Mouse (Mus musculus) hindbrain, embryonic 13.5 days (tissue): ENCODE results near the gene Fgd2. TPM values are rescaled to one million over a fixed set of nuclear protein-coding genes. Genes with fewer than 3 reads are reported as not detected.

Experiments used
- ATAC-seq: fragments of 200-750 bp; cut with Nextera tagmentation; 2 replicates; pipeline ENCODE4 v1.8.0; 2017; ENCODE audit warnings: moderate TSS enrichment; ENCODE audit not compliant: low FRiP score
- H3K27ac ChIP-seq: fragments of 300-500 bp; sonication (generic); 2 replicates; pipeline ENCODE4 v1.5.1; 2015; ENCODE audit warnings: inconsistent platforms, mild to moderate bottlenecking, moderate library complexity
- H3K27me3 ChIP-seq: fragments of 300-500 bp; sonication (generic); 2 replicates; pipeline ENCODE4 v1.6.1; 2015; ENCODE audit warnings: mild to moderate bottlenecking, inconsistent platforms
- H3K36me3 ChIP-seq: fragments of 300-500 bp; sonication (generic); 2 replicates; pipeline ENCODE4 v1.6.1; 2015; ENCODE audit warnings: mild to moderate bottlenecking, inconsistent platforms
- H3K4me1 ChIP-seq: fragments of 300-500 bp; sonication (generic); replicated peaks from 2 replicates; pipeline ENCODE4 v1.6.1; 2015; ENCODE audit warnings: inconsistent platforms
- H3K4me2 ChIP-seq: fragments of 300-500 bp; sonication (generic); 2 replicates; pipeline ENCODE4 v1.6.1; 2015; ENCODE audit warnings: inconsistent platforms, mild to moderate bottlenecking, moderate library complexity
- H3K4me3 ChIP-seq: fragments of 300-500 bp; sonication (generic); 2 replicates; pipeline ENCODE4 v1.5.1; 2015; ENCODE audit warnings: mild to moderate bottlenecking, inconsistent platforms
- H3K9ac ChIP-seq: fragments of 300-500 bp; sonication (generic); 2 replicates; pipeline ENCODE4 v1.6.1; 2015; ENCODE audit warnings: mild to moderate bottlenecking, inconsistent platforms
- H3K9me3 ChIP-seq: fragments of 300-500 bp; sonication (generic); 2 replicates; pipeline ENCODE4 v1.6.1; 2016; ENCODE audit warnings: inconsistent platforms
- WGBS: fragments of 180-500 bp; shearing (Covaris S2); methylation state at CpG from one replicate; pipeline ENCODE4 v1.1.7; 2015; 5-methylcytosine and 5-hydroxymethylcytosine counted together
- polyA plus RNA-seq: library from polyadenylated mRNA; unstranded; fragments of >200 nt; fragmentation: Nextera tagmentation; extraction: Ambion mirVana; gene quantifications from 2 replicates; pipeline ENCODE4 v1.2.1, GENCODE M21; 2015

Gene Fgd2
- polyA plus RNA-seq, 1 experiment from 2014 or later = 3.8 TPM

DNA sequence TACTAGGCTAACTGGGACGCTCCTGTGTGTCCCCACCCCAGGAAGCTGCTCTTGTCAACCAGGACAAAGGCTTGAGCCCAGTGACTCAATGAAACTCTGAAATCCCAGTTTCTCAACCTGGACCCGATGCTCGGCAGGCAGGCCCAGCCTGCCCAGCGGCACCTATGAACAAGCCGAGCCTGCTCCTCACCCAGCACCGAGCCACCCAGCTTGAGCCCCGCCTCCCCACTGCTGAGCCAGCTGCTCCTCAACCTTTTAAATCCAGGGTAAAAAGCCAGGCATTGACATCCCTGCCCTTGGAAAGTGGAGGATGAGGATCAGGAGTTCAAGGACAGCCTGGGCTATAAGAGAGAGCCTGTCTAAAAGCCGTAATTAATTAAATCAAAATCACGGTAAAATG is 64.6 kb downstream of the Fgd2 start:
- Histone ChIP-seq H3K4me1 (0 out of 2 replicates have a peak, but pooled peaks cover 3% of the 10 kb centered on the region), H3K9me3 (no peaks in the 10 kb centered on the region), H3K9ac (no peak overlapping the region), H3K36me3 (no peaks in the 10 kb centered on the region), H3K4me2 (no peak overlapping the region), H3K27me3 (no peaks in the 10 kb centered on the region), H3K4me3 (no peak overlapping the region), H3K27ac (no peak overlapping the region)
- 63% methylated on average over 9 of the region's 9 CpGs for WGBS
- ATAC-seq = no peak

DNA sequence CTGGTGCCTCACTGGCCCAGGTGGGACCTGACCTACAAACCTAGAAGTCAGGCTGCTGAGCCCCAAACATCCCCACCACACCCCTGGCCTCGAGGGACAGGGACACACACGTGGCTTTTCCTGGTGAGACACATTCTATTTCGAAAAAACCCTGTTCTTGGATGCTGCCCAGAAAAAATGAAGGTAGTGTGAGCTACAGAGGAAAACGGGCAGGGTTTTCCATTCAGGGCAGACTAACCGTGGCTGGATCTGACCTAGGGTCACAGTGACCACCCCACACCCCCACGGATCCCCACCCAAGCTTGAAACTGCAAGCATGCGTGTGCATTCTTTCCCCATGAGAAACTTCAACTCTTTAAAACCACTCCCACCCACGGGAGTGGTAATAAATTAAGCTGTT is 67.5 kb downstream of the Fgd2 start:
- peaks cover 12% of the 10 kb centered on the region; the same call in 1 of the 2 replicates for H3K4me1 ChIP-seq
- H3K36me3 ChIP-seq = no peaks in the 10 kb centered on the region
- 37% methylated on average over 8 of the region's 8 CpGs for WGBS
- no peak overlapping the region for H3K4me2 ChIP-seq
- H3K27me3 ChIP-seq = no peaks in the 10 kb centered on the region
- no peak overlapping the region for H3K27ac ChIP-seq
- H3K9me3 ChIP-seq = no peaks in the 10 kb centered on the region
- no peak overlapping the region for H3K4me3 ChIP-seq
- no peak for ATAC-seq
- no peak overlapping the region for H3K9ac ChIP-seq

DNA sequence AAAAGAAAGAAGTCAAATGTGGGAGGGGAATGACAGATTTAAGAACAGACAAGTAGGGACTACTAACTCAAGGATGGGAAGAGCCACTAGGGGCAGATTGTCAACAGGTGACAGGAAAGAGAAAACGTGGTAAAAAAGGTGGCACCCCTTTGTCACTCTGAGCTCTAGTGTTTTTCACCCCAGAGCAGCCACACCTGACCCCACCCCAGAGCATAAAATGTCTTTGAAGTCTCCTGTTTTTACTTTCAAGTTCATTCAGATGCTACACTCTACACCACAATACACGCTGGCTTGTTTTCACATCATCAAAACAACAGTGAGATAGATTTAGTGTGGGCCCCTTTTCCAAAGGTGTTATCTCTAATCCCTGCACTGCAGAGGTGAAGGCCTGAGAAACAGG is 68.1 kb downstream of the Fgd2 start:
- no peaks in the 10 kb centered on the region for H3K36me3 ChIP-seq
- no peak for ATAC-seq
- peaks cover 12% of the 10 kb centered on the region; the same call in 1 of the 2 replicates for H3K4me1 ChIP-seq
- no peak overlapping the region for H3K4me2 ChIP-seq
- H3K4me3 ChIP-seq = no peak overlapping the region
- H3K27me3 ChIP-seq = no peaks in the 10 kb centered on the region
- no peak overlapping the region for H3K27ac ChIP-seq
- 45% methylated on average over 2 of the region's 2 CpGs for whole genome bisulfite sequencing
- H3K9ac ChIP-seq = no peak overlapping the region
- H3K9me3 ChIP-seq = no peaks in the 10 kb centered on the region

Other genes starting within 250 kb of the Fgd2 start
- 0.22 TPM in 1 of 2 replicates, not detected in the other for gene Rab44, start 246.8 kb upstream of the Fgd2 start, polyA plus RNA-seq
- gene Cpne5, start 122.7 kb upstream of the Fgd2 start, polyA plus RNA-seq = 18.9 and 20.2 TPM in 2 replicates
- 106 and 114 TPM in 2 replicates for gene Ppil1, start 96.7 kb upstream of the Fgd2 start, polyA plus RNA-seq
- 108 and 111 TPM in 2 replicates for gene BC004004, start 92.1 kb upstream of the Fgd2 start, polyA plus RNA-seq
- 1.3 and 2.0 TPM in 2 replicates for gene Pi16, start 43.2 kb upstream of the Fgd2 start, polyA plus RNA-seq
- 423 TPM in 2 replicates for gene Mtch1, start 13.0 kb upstream of the Fgd2 start, polyA plus RNA-seq
- gene Pim1, start 129.8 kb downstream of the Fgd2 start, polyA plus RNA-seq = 12.7 and 13.8 TPM in 2 replicates
- gene Gm17657, start 188.7 kb downstream of the Fgd2 start, polyA plus RNA-seq = not detected in 2 replicates
- 22.1 and 22.8 TPM in 2 replicates for gene Tbc1d22b, start 188.9 kb downstream of the Fgd2 start, polyA plus RNA-seq
- 1.6 and 1.8 TPM in 2 replicates for gene Tmem217, start 191.5 kb downstream of the Fgd2 start, polyA plus RNA-seq